Mouse (Mus musculus): ENCODE results near the gene Ugt1a6a. TPM values are rescaled to one million over a fixed set of nuclear protein-coding genes. Genes with fewer than 3 reads are reported as not detected.

The Ugt1a6a gene
- polyA plus RNA-seq, 1 experiment from 2014 or later = 6.7 TPM

DNA sequence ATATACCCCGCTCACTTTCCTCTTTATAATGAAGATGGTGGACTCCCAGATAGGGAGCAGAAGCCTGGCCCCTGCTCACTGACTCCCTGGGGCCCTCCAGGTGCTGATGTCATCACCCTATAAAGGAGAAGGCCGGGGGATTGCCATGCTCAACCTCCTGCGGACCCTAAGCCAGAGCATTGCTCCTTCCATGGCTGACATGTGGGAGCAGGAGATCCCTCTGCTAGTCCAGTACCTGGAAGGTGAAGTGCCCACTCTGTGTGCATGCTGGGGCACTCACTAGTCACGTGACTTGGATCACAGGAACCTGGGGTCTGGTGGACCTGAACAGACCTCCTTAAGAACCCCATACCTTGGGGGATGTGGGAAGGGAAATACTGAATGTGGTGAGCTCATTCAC is 106.0 kb downstream of the Ugt1a6a start:
- H3K9me3 ChIP-seq (ENCODE audit: low read length) = peaks cover 90% of the 10 kb centered on the region
- H3K4me1 ChIP-seq (ENCODE audit: insufficient read depth, low read length) = no peaks in the 10 kb centered on the region
- no peak for ATAC-seq (ENCODE audit: low FRiP score, low TSS enrichment)
- no peaks in the 10 kb centered on the region for H3K36me3 ChIP-seq (ENCODE audit: insufficient read depth, low read length)
- no peak overlapping the region for H3K9ac ChIP-seq (replicated peaks; ENCODE audit: low read length)
- H3K27me3 ChIP-seq (ENCODE audit: insufficient read depth, low read length) = no peaks in the 10 kb centered on the region
- WGBS = 74% methylated on average over 4 of the region's 4 CpGs
- no peak overlapping the region for H3K4me3 ChIP-seq (ENCODE audit: low read length)
- H3K4me2 ChIP-seq (replicated peaks; ENCODE audit: low read depth, low read length) = no peak overlapping the region
- no peak overlapping the region for H3K27ac ChIP-seq (ENCODE audit: low read length)

DNA sequence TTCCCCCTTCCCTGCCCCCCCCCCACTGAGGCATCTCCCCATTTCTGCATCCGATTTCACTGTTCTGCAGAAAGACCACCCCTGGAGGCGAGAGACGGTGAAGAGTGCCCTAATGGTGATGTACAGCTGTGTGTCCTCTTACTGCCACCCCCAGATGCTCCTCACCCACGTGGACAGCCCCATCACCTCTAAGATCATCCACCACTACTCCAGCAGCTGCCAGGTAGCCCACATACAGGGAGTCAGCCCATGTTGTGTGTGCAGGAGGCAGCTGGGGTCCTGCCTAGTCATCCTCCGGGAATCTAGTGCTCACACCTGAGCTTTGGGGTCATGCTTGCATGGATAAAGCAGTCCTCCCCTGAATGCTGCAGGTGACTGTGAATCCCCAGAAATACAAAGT is 109.3 kb downstream of the Ugt1a6a start:
- Histone ChIP-seq H3K27ac (ENCODE audit: low read length) (no peak overlapping the region), H3K27me3 (ENCODE audit: insufficient read depth, low read length) (no peaks in the 10 kb centered on the region), H3K36me3 (ENCODE audit: insufficient read depth, low read length) (no peaks in the 10 kb centered on the region), H3K9ac (replicated peaks; ENCODE audit: low read length) (no peak overlapping the region), H3K9me3 (ENCODE audit: low read length) (peaks cover 93% of the 10 kb centered on the region), H3K4me1 (ENCODE audit: insufficient read depth, low read length) (no peaks in the 10 kb centered on the region), H3K4me2 (replicated peaks; ENCODE audit: low read depth, low read length) (no peak overlapping the region), H3K4me3 (ENCODE audit: low read length) (no peak overlapping the region)
- ATAC-seq (ENCODE audit: low FRiP score, low TSS enrichment) = no peak
- WGBS = 65% methylated on average over 5 of the region's 5 CpGs

DNA sequence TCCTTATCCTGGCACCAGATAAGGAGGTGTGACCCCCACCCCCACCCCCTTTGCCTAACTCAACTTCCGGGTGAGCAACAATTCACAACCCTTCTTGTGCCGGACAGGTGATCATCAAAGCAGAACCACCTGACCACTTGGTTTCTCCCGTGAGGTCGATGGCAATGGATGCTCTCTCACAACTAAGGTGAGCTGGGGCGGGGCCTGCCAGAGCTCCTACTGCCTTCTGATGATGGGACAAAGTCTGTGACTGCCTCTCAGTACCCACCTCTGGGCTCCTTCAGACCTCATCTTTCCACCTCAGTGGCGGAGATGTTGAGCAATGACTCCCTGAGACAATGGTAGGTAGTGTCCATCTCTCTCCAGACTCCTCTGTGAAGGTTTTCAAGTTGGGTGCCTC is 111.3 kb downstream of the Ugt1a6a start:
- 80% methylated on average over 6 of the region's 6 CpGs for WGBS
- H3K4me1 ChIP-seq (ENCODE audit: insufficient read depth, low read length) = no peaks in the 10 kb centered on the region
- no peaks in the 10 kb centered on the region for H3K27me3 ChIP-seq (ENCODE audit: insufficient read depth, low read length)
- H3K27ac ChIP-seq (ENCODE audit: low read length) = no peak overlapping the region
- no peak overlapping the region for H3K4me3 ChIP-seq (ENCODE audit: low read length)
- ATAC-seq (ENCODE audit: low FRiP score, low TSS enrichment) = no peak
- H3K9ac ChIP-seq (replicated peaks; ENCODE audit: low read length) = no peak overlapping the region
- H3K9me3 ChIP-seq (ENCODE audit: low read length) = peaks cover 93% of the 10 kb centered on the region
- no peaks in the 10 kb centered on the region for H3K36me3 ChIP-seq (ENCODE audit: insufficient read depth, low read length)
- no peak overlapping the region for H3K4me2 ChIP-seq (replicated peaks; ENCODE audit: low read depth, low read length)

DNA sequence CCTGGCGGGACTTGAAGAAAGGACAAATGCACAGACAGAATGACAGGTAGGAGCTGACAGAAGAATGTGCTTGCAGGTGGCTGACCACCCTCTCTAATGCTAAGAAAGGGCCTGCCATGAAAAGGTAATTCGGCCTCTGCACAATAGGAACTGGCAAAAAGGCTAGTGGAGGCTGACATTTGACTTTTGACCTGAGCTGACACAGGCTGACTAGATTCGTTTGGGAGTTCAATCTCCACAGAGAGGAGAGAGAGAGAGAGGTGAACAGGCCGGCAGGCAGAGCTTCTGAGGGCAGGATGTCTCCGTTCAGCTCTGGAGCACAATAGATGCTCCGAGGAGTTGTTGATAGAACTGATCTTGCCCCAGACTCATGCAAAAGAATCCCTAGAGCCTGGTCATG is 111.8 kb downstream of the Ugt1a6a start:
- 49% methylated on average over 6 of the region's 6 CpGs for WGBS
- no peak for ATAC-seq (ENCODE audit: low FRiP score, low TSS enrichment)
- H3K4me2 ChIP-seq (replicated peaks; ENCODE audit: low read depth, low read length) = no peak overlapping the region
- no peak overlapping the region for H3K27ac ChIP-seq (ENCODE audit: low read length)
- no peaks in the 10 kb centered on the region for H3K27me3 ChIP-seq (ENCODE audit: insufficient read depth, low read length)
- no peak overlapping the region for H3K9ac ChIP-seq (replicated peaks; ENCODE audit: low read length)
- peaks cover 91% of the 10 kb centered on the region for H3K9me3 ChIP-seq (ENCODE audit: low read length)
- no peak overlapping the region for H3K4me3 ChIP-seq (ENCODE audit: low read length)
- no peaks in the 10 kb centered on the region for H3K4me1 ChIP-seq (ENCODE audit: insufficient read depth, low read length)
- H3K36me3 ChIP-seq (ENCODE audit: insufficient read depth, low read length) = no peaks in the 10 kb centered on the region

DNA sequence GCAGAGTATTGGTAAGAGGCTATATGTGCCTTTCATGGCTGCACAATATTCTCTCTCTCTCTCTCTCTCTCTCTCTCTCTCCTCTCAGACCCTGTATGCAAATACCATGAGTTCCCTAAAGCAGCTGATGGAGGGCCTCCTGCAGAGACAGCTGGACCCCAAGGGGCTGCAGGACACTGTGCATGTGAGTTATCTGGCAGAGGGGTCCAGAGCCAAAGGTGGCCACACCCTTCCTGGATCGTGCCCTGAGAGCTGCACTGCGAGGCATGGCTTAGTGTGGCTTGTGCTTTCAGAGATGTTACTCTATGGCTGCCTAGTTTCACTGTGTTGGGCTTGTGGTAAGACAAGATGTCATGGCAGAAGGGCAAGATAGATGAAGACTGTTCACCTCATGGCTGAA is 113.1 kb downstream of the Ugt1a6a start:
- Histone ChIP-seq H3K4me1 (ENCODE audit: insufficient read depth, low read length) (no peaks in the 10 kb centered on the region), H3K9ac (replicated peaks; ENCODE audit: low read length) (no peak overlapping the region), H3K9me3 (ENCODE audit: low read length) (peaks cover 91% of the 10 kb centered on the region), H3K4me3 (ENCODE audit: low read length) (no peak overlapping the region), H3K27me3 (ENCODE audit: insufficient read depth, low read length) (no peaks in the 10 kb centered on the region), H3K4me2 (replicated peaks; ENCODE audit: low read depth, low read length) (no peak overlapping the region), H3K27ac (ENCODE audit: low read length) (no peak overlapping the region), H3K36me3 (ENCODE audit: insufficient read depth, low read length) (no peaks in the 10 kb centered on the region)
- 57% methylated on average over 2 of the region's 2 CpGs for WGBS
- ATAC-seq (ENCODE audit: low FRiP score, low TSS enrichment) = no peak

DNA sequence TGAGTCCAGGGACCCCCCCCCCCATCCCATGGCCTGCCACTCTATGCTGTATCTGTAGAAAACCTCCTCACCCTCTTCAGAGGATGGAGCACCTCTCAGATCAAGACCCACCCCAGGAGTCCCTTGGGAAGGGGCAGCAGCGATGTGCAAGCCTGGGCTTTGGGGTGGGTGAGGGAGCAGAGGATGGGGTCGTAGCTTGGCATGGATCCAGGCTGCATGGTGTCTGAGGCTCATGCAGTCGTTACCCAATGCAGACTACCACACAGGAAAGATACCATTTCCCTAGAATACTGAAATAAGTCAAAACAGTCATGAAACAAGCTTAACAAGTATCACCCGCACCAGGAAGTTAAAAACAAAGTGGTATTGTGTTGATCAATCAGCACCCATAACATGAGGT is 114.0 kb downstream of the Ugt1a6a start:
- no peak overlapping the region for H3K4me2 ChIP-seq (replicated peaks; ENCODE audit: low read depth, low read length)
- 69% methylated on average over 4 of the region's 4 CpGs for WGBS

DNA sequence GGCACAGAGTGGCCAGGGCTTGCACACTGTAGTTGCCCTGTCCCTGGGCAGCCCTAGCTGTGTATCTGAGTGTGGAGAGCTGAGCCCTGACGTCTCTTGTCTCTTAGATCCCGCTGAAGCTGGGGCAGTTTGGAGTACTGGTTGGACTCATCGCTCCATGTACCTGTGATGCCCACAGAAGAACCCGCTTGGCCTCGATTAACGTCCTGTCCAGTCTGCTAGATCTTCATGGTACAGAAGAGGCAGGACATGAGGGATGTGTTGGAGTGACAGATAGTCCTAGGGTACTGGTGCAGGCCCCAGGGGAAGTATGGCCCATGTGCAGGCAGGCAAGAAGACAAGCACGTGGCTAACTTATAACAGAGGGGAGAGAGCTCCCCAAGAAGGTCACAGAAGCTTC is 115.0 kb downstream of the Ugt1a6a start:
- no peaks in the 10 kb centered on the region for H3K36me3 ChIP-seq (ENCODE audit: insufficient read depth, low read length)
- no peaks in the 10 kb centered on the region for H3K4me1 ChIP-seq (ENCODE audit: insufficient read depth, low read length)
- ATAC-seq (ENCODE audit: low FRiP score, low TSS enrichment) = no peak
- H3K27me3 ChIP-seq (ENCODE audit: insufficient read depth, low read length) = no peaks in the 10 kb centered on the region
- 78% methylated on average over 7 of the region's 7 CpGs for WGBS
- H3K9me3 ChIP-seq (ENCODE audit: low read length) = peaks cover 90% of the 10 kb centered on the region
- no peak overlapping the region for H3K9ac ChIP-seq (replicated peaks; ENCODE audit: low read length)
- H3K4me2 ChIP-seq (replicated peaks; ENCODE audit: low read depth, low read length) = no peak overlapping the region
- no peak overlapping the region for H3K4me3 ChIP-seq (ENCODE audit: low read length)
- H3K27ac ChIP-seq (ENCODE audit: low read length) = no peak overlapping the region

More for the DNA sequence above, 114.0 kb downstream of the Ugt1a6a start:
- Histone ChIP-seq H3K27me3 (ENCODE audit: insufficient read depth, low read length) (no peaks in the 10 kb centered on the region), H3K9ac (replicated peaks; ENCODE audit: low read length) (no peak overlapping the region), H3K4me1 (ENCODE audit: insufficient read depth, low read length) (no peaks in the 10 kb centered on the region), H3K27ac (ENCODE audit: low read length) (no peak overlapping the region), H3K36me3 (ENCODE audit: insufficient read depth, low read length) (no peaks in the 10 kb centered on the region), H3K4me3 (ENCODE audit: low read length) (no peak overlapping the region), H3K9me3 (ENCODE audit: low read length) (peaks cover 93% of the 10 kb centered on the region)
- ATAC-seq (ENCODE audit: low FRiP score, low TSS enrichment) = no peak

DNA sequence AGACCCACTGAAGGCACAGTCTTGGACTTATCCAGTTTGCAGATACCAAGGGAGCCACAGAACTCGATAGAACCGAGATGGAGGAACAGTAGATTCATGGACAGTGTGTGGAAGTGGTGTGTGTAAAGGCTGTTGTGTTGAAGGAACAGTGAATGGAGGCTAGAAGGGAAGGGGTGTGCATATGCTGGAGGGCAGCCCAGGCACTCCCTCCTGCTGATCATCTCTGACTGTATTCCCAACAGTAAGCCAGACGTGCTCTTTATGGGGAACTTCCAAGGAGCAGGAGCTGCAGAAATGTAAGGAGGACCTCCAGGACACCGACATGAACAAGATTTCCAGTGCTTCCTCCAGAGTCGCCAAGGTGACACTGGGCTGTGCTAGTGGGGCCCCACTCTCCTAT is 115.4 kb downstream of the Ugt1a6a start:
- 79% methylated on average over 5 of the region's 5 CpGs for WGBS
- H3K9me3 ChIP-seq (ENCODE audit: low read length) = peaks cover 90% of the 10 kb centered on the region
- H3K4me3 ChIP-seq (ENCODE audit: low read length) = no peak overlapping the region
- H3K4me1 ChIP-seq (ENCODE audit: insufficient read depth, low read length) = no peaks in the 10 kb centered on the region
- H3K27ac ChIP-seq (ENCODE audit: low read length) = no peak overlapping the region
- H3K4me2 ChIP-seq (replicated peaks; ENCODE audit: low read depth, low read length) = no peak overlapping the region
- no peaks in the 10 kb centered on the region for H3K27me3 ChIP-seq (ENCODE audit: insufficient read depth, low read length)
- H3K36me3 ChIP-seq (ENCODE audit: insufficient read depth, low read length) = no peaks in the 10 kb centered on the region
- no peak for ATAC-seq (ENCODE audit: low FRiP score, low TSS enrichment)
- H3K9ac ChIP-seq (replicated peaks; ENCODE audit: low read length) = no peak overlapping the region

DNA sequence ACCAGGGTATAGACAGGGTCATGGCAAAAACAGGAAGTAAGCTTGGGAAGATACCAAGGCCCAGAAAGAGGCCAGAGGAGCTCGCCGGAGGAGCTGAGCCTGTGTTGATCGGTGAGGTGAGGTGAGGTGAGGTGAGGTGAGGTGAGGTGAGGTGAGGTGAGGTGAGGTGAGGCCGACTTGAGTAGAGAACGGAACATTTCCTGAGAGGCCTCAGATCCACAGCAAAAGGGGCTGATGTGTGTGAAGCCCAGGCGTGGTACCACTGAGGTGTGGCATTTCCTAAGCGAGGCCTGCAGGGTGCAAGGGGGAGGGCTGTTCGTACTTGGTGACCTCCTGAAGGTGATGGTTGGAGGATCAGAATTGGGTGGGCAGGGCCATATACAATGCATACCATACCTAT is 118.5 kb downstream of the Ugt1a6a start:
- H3K4me3 ChIP-seq (ENCODE audit: low read length) = no peak overlapping the region
- peaks cover 74% of the 10 kb centered on the region for H3K9me3 ChIP-seq (ENCODE audit: low read length)
- no peaks in the 10 kb centered on the region for H3K27me3 ChIP-seq (ENCODE audit: insufficient read depth, low read length)
- H3K27ac ChIP-seq (ENCODE audit: low read length) = no peak overlapping the region
- H3K9ac ChIP-seq (replicated peaks; ENCODE audit: low read length) = no peak overlapping the region
- no peaks in the 10 kb centered on the region for H3K36me3 ChIP-seq (ENCODE audit: insufficient read depth, low read length)
- no peak overlapping the region for H3K4me2 ChIP-seq (replicated peaks; ENCODE audit: low read depth, low read length)
- ATAC-seq (ENCODE audit: low FRiP score, low TSS enrichment) = no peak
- H3K4me1 ChIP-seq (ENCODE audit: insufficient read depth, low read length) = no peaks in the 10 kb centered on the region
- 65% methylated on average over 8 of the region's 8 CpGs for WGBS

DNA sequence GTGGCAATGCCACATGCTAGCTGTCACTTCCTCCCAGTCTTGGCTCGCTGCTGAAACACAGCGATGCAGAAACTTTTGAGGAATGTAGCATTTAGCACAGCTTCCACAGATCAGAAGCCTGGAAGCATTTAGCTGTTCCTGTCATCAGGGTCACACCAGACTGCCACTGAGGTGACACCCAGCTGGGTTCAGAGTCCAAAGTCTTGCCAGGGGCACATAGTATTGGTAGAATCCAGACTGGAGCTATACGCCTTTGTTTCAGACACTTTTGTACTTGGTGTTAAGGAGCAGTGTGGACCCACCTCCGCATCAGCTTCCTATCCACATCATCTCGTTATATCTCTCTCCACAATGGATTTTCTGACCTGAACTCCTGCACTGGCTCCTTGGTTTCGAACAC is 118.9 kb downstream of the Ugt1a6a start:
- ATAC-seq (ENCODE audit: low FRiP score, low TSS enrichment) = no peak
- Histone ChIP-seq H3K4me2 (replicated peaks; ENCODE audit: low read depth, low read length) (no peak overlapping the region), H3K4me1 (ENCODE audit: insufficient read depth, low read length) (no peaks in the 10 kb centered on the region), H3K27me3 (ENCODE audit: insufficient read depth, low read length) (no peaks in the 10 kb centered on the region), H3K27ac (ENCODE audit: low read length) (no peak overlapping the region), H3K9me3 (ENCODE audit: low read length) (peaks cover 70% of the 10 kb centered on the region), H3K9ac (replicated peaks; ENCODE audit: low read length) (no peak overlapping the region), H3K4me3 (ENCODE audit: low read length) (no peak overlapping the region), H3K36me3 (ENCODE audit: insufficient read depth, low read length) (no peaks in the 10 kb centered on the region)
- 68% methylated on average over 6 of the region's 6 CpGs for WGBS
